Mouse (Mus musculus): ENCODE measurements around the gene Spcs2.
"Not testable (repeated sequence)": the region's sequence is repeated elsewhere in the genome, so short reads cannot be mapped to it uniquely, and the experiment has no call there.

The Spcs2 gene

DNA sequence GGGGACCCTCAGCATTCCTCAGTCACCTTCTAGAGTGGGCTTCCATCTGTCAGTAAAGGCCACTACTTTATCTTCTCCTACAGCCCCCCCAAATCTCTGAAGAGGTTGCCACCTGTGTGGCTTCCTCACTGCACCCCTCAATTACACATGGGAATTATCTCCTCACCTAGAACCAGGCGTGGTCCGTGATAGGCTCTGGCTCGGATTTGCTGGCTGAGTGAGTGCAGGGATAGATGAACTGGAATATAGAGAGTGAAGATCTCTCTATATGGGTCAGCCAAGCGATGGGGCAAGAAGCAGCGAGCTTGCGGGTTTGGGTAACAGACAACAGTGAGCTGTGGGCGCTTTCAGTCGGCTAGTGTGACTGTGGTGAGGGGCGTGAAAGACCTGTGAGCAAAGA lies 37.8 kb downstream of the Spcs2 start:
- no peak for DNase-seq (ENCODE audit: extremely low read depth, insufficient read length, low spot score)

DNA sequence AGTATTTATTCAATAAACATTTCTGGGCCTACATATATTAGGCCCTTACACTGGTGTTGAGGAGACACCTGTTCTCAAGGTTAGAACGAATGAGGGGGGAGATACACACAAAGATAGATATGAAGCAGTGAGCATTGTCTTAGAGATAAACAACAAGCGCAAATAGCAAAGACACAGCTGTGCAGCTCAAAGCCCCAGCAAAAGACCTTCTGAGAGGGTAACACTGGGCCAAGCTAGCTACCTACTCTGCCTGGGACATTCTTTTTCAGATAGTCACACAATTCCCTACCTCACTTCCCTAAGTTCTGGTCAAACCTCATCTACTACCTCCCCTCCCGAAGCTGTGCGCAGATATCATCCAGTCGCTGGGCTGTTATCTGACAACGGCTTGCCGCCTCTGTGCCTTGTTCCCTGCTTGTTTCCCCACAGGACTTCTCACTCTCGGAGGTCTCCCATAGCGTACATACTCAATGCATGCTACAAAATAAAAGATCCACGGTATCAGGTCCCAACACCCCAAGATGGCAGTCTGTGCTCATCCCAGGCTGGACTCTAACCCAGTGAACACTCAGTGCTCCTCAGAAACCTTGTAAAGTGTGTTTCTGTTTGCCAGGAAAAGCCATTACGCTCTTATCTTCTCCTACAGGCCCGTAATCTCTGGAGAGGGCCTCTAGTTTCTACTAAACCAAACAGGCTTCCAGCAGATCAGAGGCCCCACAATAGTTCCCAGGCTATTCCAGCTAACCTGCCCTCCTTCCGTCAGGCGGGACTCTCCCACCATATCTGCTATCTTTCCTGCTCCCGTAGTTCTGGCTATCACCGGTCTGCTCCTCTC lies 38.4 kb downstream of the Spcs2 start:
- DNase-seq (ENCODE audit: extremely low read depth, insufficient read length, low spot score) = no peak

DNA sequence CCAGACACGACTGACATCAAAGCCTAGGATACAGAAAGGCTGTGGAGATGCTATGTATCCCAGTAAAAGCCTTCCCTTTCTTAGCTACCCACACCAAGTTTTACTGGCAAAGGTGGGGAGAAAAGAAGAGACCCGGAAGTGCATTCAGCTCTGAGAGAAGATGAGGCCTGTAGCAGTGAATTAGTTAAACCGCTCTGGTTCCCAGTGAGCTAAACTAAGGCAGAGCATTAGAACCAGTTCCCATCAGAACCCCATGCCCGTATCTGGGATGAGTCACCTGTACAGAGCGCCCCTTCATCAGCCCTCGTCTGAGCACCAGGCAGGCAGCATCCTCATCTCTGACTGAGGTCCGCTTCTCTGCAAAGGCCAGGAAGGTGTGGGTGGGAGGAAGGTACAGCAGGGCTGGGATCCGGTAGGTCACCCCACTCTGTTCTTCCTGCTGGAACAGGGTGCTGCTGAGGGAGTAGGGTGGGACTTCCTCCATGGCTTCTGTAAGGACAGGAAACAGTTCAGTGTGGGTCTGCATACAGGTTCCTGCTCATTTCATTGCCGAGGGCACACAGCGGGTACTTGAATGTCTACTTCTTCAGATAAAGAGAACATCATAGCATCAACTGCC lies 40.1 kb downstream of the Spcs2 start:
- DNase-seq (ENCODE audit: extremely low read depth, insufficient read length, low spot score) = no peak

DNA sequence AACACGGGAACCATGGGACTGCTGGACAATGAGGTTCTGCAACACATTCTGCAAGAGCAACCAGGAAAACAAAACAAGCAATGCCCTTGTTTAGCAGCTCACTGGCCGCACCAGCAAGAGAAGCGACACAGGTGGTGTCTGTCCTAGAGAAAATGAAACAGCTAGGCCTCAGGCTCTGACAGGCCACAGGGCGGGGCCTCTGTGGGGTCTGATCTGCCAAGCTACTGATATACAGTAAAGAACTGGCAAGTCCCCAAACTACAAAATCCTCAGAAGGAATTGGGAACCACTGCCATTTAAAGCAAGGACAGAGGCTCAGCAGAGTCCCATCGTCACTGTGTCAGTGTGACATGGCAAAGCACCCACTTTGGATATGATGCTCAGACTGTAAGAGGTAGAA lies 40.8 kb downstream of the Spcs2 start:
- no peak for DNase-seq (ENCODE audit: extremely low read depth, insufficient read length, low spot score)

DNA sequence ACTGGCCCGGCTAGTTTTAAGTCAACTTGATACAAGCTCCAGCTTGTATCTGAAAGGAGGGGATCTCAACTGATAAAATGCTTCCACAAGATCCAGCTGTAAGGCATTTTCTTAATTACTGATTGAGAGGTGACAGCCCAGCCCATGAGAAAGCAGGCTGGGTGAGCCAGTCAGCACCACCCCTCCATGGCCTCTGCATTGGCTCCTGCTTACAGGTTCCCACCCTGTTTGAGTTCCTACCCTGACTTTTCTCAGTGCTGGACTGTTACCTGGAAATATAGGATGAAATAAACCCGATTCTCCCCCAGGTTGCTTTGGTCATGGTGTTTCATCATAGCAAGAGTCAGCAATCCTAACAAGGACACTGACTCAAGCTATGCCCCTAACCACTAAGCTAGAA lies 41.3 kb downstream of the Spcs2 start:
- DNase-seq (ENCODE audit: extremely low read depth, insufficient read length, low spot score) = no peak

DNA sequence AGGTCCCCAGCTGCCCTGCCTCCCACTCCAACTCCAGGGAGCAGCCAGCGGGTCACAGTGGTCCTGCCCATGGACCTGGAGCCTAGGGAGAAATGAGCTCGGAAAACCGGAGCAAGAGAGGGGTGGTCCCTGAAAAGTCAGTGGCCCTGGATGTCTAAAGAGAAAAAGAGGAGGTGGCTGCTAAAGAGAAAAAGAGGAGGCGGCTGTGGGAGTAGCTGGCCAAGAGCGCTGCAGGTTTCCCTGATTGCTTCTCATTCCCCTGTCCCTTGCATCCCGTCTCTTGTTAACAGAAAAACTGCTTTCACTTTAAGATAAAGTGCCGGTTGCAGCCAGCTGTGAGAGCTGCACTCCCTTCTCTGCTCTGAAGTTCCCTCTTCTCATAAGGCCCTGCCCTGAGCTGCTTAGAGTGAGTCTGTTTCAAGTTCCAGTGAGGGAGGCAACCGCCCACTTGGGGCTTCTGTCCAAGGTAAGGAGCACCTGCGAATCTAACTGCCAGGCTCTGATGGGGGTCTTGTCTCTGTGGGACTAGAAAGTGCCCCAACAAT lies 45.0 kb downstream of the Spcs2 start:
- not testable (repeated sequence) for DNase-seq (ENCODE audit: extremely low read depth, insufficient read length, low spot score)

DNA sequence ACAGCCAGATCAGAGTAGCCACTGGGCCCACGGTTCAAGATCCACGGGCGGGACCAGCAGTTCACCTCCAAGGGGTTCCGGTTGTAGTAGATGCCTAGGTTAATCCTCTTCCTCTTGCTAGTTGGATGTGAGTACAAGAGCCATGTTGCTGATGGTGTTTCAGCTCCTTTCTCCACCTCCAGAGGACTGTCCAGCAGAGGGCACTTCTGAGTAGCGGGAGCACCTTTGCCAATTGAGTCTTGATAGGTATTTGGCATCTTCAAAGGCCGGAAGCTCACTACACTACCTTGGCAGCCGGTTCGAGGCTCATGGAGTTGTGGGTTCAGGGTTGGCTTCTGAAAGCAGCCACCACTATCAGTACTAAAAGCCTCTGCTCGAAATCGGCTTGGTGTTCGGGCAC lies 49.9 kb downstream of the Spcs2 start:
- no peak for DNase-seq (ENCODE audit: extremely low read depth, insufficient read length, low spot score)

DNA sequence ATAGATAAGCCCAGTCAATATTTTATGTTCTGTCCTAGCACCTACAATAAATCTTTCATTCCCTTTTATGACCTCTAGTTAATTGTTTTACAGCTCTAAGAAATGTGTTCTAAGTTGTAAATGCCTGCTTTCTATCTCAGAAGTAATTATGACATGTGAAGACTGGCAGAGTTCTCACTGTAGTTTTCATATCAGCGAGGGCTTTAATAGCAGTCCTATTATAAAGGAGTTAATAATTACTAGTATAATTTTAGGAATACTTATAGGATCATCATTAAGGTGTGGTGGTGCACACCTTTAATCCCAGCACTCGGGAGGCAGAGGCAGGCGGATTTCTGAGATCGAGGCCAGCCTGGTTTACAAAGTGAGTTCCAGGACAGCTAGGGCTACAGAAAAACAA lies 51.6 kb downstream of the Spcs2 start:
- DNase-seq (ENCODE audit: extremely low read depth, insufficient read length, low spot score) = no peak

DNA sequence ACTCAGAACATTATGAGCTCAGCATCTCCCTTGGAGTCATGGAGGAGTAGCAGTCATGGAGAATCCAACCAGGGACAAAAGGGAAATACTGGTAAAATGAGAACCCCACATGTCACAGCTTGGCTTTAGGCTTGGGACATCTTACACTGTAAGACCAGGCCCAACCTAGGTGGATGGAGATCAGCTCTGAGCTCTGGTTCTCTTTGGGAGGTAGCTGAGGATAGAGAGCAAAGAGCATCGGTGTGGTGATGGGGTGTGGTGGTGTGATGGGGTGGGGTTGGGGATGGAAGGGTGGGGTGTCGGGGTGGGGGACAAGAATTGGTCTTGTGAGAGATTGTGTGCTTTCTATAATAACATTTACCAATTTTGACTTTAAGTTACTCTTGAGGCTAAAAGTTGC lies 52.4 kb downstream of the Spcs2 start:
- no peak for DNase-seq (ENCODE audit: extremely low read depth, insufficient read length, low spot score)

DNA sequence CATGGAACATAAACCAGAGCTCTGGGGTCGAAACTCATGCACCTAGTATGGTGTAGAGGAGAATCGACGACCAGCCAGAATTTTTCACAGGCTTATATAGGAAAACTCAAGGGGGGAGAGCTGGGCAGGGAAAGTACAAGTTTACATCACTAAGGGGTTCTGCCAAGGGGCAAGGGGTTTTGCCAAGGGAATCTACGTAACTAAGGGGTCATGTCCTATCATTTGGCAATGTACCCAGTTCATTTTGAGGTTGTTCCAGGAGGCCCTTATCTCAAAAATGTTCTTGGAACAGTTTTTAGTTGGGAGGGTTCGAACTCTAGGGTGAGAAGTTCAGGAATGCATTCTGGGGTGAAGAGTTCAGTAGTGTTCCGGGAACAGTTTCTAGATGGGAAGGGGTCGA lies 56.2 kb downstream of the Spcs2 start:
- DNase-seq (ENCODE audit: extremely low read depth, insufficient read length, low spot score) = not testable (repeated sequence)

DNA sequence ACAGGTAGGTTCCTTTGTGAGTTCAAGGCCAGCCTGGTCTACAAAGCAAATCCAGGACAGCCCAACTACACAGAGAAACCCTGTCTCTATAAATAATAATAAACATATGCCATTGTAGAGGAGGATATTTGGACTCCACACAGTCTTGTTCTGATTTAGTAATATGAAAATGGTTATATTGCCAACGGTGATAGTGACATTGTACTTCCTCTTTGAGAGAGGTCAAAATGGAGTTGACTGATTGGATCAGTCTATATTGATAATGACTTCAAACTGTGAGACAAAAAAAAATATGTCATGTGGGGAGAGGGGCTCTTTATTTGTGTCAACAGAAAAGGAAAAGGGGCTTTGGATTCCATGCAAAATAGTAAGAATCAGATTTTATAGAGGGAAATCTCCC lies 57.9 kb downstream of the Spcs2 start:
- no peak for DNase-seq (ENCODE audit: extremely low read depth, insufficient read length, low spot score)

DNA sequence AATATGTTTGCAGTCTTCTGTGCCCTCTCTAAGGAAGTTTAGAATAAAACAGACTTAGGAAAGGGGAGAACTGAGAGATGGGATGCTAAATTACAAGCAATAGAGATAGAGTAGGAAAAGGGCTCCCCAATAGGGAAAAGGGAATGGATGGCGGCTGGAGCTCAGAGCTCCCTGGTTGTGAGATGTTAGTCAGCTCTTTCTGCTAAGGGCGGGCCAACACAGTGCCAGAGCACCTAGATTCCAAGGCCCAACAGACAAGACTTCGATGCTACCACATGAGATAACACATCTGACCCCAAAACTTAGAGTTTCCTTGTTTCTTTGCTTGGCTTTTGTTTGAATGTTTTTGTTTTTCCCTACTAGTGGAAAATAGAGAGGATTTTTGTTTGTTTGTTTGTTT lies 59.2 kb downstream of the Spcs2 start:
- not testable (repeated sequence) for DNase-seq (ENCODE audit: extremely low read depth, insufficient read length, low spot score)

DNA sequence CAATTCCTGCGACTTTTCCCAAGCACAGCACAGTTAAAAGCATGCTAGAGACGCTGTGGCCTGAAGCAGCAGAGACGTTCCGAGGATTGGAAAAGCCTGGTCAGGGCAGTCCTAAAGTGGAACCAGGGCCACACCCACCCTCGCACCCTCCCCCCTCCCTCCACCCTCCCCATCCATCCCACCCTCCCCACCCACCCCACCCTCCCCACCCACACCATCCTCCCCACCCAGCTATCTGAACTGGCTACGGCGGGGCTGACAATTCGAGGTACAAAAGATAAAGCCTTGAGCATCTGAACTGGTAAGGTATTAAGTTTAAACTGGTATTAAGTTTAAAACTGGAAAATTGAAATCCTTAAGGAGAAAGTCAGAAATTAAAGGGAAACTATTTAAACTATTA lies 59.7 kb downstream of the Spcs2 start:
- no peak for DNase-seq (ENCODE audit: extremely low read depth, insufficient read length, low spot score)

DNA sequence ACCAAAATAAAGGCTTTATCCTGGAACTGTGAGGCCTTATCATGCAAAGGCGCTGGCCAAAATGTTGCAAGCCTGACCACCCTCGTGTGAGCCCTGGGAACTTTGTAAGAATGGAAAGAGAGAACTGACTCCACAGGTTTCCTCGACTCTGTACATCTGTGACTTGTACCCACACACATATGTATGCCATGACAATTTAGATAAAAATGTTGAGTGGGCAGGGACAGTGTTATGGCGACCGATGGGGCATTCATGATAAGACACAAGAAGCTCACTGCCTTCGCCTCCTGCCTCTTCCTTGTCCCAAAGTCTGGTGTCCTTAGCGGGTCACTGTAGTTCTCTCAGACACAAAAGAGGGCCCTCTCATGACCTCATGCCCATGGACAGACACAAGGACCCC lies 64.1 kb downstream of the Spcs2 start:
- DNase-seq (ENCODE audit: extremely low read depth, insufficient read length, low spot score) = no peak

DNA sequence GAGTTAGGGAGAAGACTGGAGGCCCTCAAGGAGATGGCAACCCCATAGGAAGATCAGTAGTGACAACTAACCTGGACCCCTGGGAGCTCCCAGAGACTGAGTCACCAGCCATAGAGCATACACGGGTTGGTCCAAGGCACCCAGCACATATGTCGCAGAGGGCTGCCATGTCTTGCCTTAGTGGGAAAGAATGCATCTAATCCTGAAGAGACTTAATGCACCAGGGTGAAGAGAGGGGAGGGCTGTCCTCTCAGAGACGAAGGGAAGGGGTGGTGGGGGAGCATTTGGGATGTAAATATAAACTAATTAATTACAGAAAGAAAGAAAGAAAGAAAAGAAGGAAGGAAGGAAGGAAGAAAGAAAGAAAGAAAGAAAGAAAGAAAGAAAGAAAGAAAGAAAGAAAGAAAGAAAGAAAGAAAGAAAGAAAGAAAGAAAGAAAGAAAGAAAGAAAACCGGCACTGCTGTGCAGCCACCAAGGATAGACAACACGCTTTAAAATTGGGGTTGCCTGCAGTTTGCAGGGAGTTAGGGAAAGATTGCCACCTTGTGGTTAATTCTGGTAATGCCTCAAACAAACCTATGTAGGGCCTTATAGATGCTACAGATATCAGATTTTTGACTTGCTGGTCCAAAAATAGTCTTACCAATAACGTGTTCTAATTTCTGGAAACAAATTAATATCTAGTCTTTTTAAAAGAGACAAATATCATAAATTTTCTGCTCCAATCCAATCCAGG lies 65.2 kb downstream of the Spcs2 start:
- no peak for DNase-seq (ENCODE audit: extremely low read depth, insufficient read length, low spot score)

DNA sequence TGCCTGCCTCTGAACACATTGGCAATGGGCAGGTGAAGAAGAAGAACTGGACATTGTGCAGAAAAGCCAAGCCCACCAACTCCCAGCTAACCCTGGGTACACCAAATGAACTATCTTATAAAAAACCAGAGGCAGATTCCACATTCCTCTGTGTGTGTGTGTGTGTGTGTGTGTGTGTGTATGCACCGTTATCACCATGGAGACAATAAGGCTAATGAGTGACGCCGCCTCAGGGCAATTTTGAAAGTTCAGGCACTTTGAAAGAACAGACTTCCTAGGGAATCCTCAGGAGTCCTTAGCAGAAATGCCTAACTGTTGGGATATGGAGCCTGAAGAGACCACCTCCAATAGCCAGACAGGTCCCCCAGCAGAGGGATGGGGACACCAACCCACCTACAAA lies 66.0 kb downstream of the Spcs2 start:
- DNase-seq (ENCODE audit: extremely low read depth, insufficient read length, low spot score) = no peak

DNA sequence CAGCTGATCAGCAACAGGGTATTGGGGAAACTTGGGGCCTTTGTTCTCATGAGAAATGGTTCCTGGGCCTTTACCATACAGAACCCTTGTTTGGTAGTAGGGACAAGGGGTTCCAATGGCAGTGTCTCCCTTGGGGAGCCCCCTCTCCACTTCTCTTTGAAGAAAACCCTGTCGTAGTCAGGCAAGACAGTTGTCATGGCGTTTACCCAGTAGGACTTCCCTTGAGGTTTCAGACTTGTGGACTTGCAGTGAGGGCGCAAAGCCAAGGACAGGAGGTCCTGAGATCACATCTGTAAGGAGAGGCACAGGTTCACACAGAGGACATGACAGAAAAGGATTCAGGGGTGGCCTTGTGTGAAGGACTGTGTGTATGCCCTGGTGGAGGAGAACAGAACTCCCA lies 66.8 kb downstream of the Spcs2 start:
- DNase-seq (ENCODE audit: extremely low read depth, insufficient read length, low spot score) = no peak

DNA sequence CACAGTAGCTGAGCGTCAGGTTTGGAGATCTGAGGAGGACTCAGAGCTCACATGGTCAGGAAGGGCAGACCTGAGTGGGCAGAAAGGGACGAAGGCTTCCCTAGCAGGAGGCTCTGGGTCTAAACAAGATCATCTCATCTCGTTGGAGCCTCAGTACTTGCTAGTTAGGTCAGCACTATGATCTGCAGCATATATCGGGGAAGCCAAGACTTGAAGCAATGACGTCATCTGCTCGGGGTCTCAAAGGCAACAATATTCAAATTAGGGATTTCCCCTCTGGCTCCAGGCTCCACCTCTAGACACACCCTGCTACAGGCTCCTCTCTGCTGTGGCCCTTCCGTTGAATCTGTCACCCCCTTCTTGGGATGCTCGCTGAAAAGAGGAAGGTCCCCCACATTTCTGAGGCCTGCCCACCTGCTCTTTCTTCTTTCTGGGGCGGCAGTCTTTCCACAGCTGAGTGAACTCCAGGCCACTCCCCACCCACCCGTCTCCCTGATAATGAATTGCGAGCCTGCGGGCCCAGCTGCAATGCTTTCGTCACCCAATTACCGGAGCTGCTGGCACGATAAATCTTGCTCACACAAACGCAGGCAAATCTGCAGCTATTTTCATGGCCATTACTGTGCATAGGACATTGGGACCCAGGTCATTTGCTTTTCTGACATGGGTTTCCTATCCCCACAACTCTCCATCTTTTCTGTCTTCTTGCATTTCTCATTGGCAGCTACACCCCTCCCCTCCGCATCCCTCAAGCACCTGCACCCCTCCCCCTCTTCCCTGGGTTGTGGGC lies 67.9 kb downstream of the Spcs2 start:
- no peak for DNase-seq (ENCODE audit: extremely low read depth, insufficient read length, low spot score)

DNA sequence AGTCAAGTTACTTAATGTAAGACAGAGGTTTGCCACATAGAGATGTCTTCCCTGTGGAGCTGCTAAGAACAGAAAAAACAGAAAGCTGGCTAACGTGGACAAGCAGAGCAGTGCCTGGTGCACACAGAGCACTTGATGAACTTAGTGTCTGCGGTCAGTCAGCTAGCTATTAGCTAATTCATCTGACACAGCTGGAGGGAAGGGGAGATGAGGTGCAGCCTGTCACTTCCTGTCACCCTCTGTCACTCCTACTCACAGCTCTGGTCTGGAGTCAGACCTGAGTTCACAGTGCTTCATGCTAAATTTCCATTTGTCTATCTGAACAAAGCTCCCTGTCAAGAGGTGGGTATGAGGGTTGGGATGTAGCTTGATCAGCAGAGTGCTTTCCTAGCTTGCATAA lies 69.2 kb downstream of the Spcs2 start:
- no peak for DNase-seq (ENCODE audit: extremely low read depth, insufficient read length, low spot score)

DNA sequence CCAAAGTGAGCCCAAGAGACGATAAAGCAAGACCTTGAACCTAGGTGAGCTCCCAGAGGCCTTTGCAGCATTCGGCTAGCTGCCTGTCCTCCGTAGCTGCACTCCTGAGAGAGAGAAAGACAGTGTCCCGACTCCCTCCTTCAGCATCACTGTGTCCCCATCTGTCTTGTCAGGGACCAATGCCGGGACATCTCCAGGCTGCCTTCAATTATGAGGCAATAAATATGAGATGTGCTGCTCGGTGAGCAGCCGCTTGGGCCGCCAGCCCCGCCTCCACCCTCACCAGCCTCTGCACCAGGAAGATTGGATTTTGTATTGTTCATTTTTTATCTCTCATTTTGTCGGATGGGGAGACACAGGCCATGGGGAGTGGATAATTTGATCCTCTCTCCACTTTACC lies 72.4 kb downstream of the Spcs2 start:
- no peak for DNase-seq (ENCODE audit: extremely low read depth, insufficient read length, low spot score)

DNA sequence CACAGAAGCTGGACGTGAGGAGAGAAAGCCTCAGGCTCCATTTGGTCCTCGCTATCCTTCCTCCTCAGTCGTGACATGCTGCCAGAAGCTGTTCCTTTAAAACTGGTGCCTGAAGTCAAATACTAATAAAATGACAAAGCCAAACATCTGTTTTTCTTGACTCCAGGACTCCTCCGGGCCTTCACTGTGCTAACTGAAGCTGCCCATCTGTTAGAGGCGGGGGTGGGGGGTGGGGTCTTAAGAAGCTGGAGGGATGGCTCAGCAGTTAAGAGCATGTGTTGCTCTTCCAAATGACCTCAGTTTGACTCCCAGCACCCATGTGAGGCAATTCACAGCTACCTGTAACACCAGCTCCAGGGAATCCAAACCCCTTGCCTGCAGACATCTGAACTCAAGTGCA lies 74.7 kb downstream of the Spcs2 start:
- DNase-seq (ENCODE audit: extremely low read depth, insufficient read length, low spot score) = no peak

Data from 3134 (cell line).